Comparison of ENCODE assay signal across 20 mouse cellular contexts in genomic region chr3:22073916-22074315, GRCm38 (mm10). TPM values are rescaled to one million over a fixed set of nuclear protein-coding genes. Genes with fewer than 3 reads are reported as not detected.
A peak's percentile ranks its signal among the peaks of the same experiment; 100 is the strongest.
DNase-seq lines count a peak whose midpoint lies in the region; ATAC-seq lines count a peak whose summit lies in the region.
"Had no signal": no experiment of that assay in that cellular context is flagged by ENCODE, and none has a peak within 500 bp of the region (broad histone marks: within the 10 kb centered on the region; RNA-seq: fewer than 3 reads in every experiment).

No protein-coding gene starts in this region.

- no peak overlapping the region for H3K4me3 ChIP-seq in hindbrain, embryonic 14.5 days (replicated peaks; ENCODE audit: low read length)
- no peak overlapping the region for H3K4me3 ChIP-seq in hindbrain, embryonic 10.5 days
- no peak overlapping the region for H3K4me3 ChIP-seq in midbrain, embryonic 15.5 days
- no peak overlapping the region for H3K4me3 ChIP-seq in midbrain, embryonic 10.5 days
- H3K4me3 ChIP-seq in neural tube, embryonic 15.5 days (replicated peaks) = no peak overlapping the region
- H3K4me3 ChIP-seq: intestine, embryonic 15.5 days had no signal

- H3K27ac ChIP-seq in hindbrain, embryonic 14.5 days = no peak overlapping the region
- H3K27ac ChIP-seq in hindbrain, embryonic 10.5 days = no peak overlapping the region
- no peak overlapping the region for H3K27ac ChIP-seq in midbrain, embryonic 15.5 days
- no peak overlapping the region for H3K27ac ChIP-seq in midbrain, embryonic 10.5 days (replicated peaks)
- H3K27ac ChIP-seq in neural tube, embryonic 15.5 days (replicated peaks) = no peak overlapping the region
- H3K27ac ChIP-seq: forebrain, embryonic 12.5 days; intestine, embryonic 15.5 days; macrophage had no signal

- H3K9ac ChIP-seq in hindbrain, embryonic 14.5 days = no peak overlapping the region
- no peak overlapping the region for H3K9ac ChIP-seq in midbrain, embryonic 15.5 days
- no peak overlapping the region for H3K9ac ChIP-seq in neural tube, embryonic 15.5 days (replicated peaks)
- H3K9ac ChIP-seq: forebrain, embryonic 12.5 days; intestine, embryonic 15.5 days; lung, embryonic 15.5 days had no signal

- peak overlapping the region; percentile 77 for H3K4me2 ChIP-seq in hindbrain, embryonic 14.5 days (replicated peaks)
- H3K4me2 ChIP-seq in midbrain, embryonic 15.5 days = 0 out of 2 replicates have a peak overlapping the region, but pooled peaks have one; percentile 65
- peak overlapping the region; percentile 74 for H3K4me2 ChIP-seq in neural tube, embryonic 15.5 days

- no peaks in the 10 kb centered on the region for H3K27me3 ChIP-seq in hindbrain, embryonic 14.5 days (ENCODE audit: control insufficient read depth, insufficient read depth, low read length)
- H3K27me3 ChIP-seq in hindbrain, embryonic 10.5 days (ENCODE audit: insufficient read depth, poor library complexity, severe bottlenecking) = no peaks in the 10 kb centered on the region
- no peaks in the 10 kb centered on the region for H3K27me3 ChIP-seq in midbrain, embryonic 15.5 days (replicated peaks)
- H3K27me3 ChIP-seq in midbrain, embryonic 10.5 days (ENCODE audit: low read depth, poor library complexity, severe bottlenecking) = no peaks in the 10 kb centered on the region
- H3K27me3 ChIP-seq in neural tube, embryonic 15.5 days (replicated peaks) = no peaks in the 10 kb centered on the region
- H3K27me3 ChIP-seq: forebrain, embryonic 12.5 days; intestine, embryonic 15.5 days; lung, embryonic 15.5 days had no signal

- peaks cover 38% of the 10 kb centered on the region for H3K4me1 ChIP-seq in hindbrain, embryonic 14.5 days (replicated peaks; ENCODE audit: control insufficient read depth, insufficient read depth, low read length)
- H3K4me1 ChIP-seq in hindbrain, embryonic 10.5 days (replicated peaks) = peaks cover 24% of the 10 kb centered on the region
- peaks cover 28% of the 10 kb centered on the region for H3K4me1 ChIP-seq in midbrain, embryonic 15.5 days
- peaks cover 23% of the 10 kb centered on the region for H3K4me1 ChIP-seq in midbrain, embryonic 10.5 days
- H3K4me1 ChIP-seq in neural tube, embryonic 15.5 days = peaks cover 27% of the 10 kb centered on the region

- 67% methylated on average over 1 of the region's 1 CpGs for WGBS in hindbrain, embryonic 14.5 days
- 76% methylated on average over 1 of the region's 1 CpGs for WGBS in hindbrain, embryonic 10.5 days
- 79% methylated on average over 1 of the region's 1 CpGs for WGBS in midbrain, embryonic 15.5 days
- 78% methylated on average over 1 of the region's 1 CpGs for WGBS in midbrain, embryonic 10.5 days
- WGBS in neural tube, embryonic 15.5 days = 47% methylated on average over 1 of the region's 1 CpGs

- DNase-seq in cerebellum, adult 9-10 months = peak; percentile 13
- DNase-seq in hindbrain, embryonic 14.5 days (ENCODE audit: low spot score) = no peak
- no peak for DNase-seq in hindbrain, embryonic 10.5 days (ENCODE audit: low spot score)
- no peak for DNase-seq in midbrain, embryonic 10.5 days (ENCODE audit: low spot score)
- DNase-seq in frontal cortex, postnatal 10 days (ENCODE audit: low spot score in 2 of 2) = no peak
- DNase-seq: cerebellum, adult 9-11 months; gastrocnemius, postnatal 10 days; heart, adult 18-20 months; heart, postnatal 36 days; kidney, postnatal 36 days; right cerebral cortex, adult 18-20 months; thymus, postnatal 14 days had no signal

- no peaks in the 10 kb centered on the region for H3K36me3 ChIP-seq in hindbrain, embryonic 14.5 days (replicated peaks; ENCODE audit: control insufficient read depth, insufficient read depth)
- H3K36me3 ChIP-seq in hindbrain, embryonic 10.5 days = no peaks in the 10 kb centered on the region
- H3K36me3 ChIP-seq in midbrain, embryonic 15.5 days (replicated peaks) = no peaks in the 10 kb centered on the region
- H3K36me3 ChIP-seq in midbrain, embryonic 10.5 days = no peaks in the 10 kb centered on the region; the same call in 1 of the 2 replicates
- no peaks in the 10 kb centered on the region for H3K36me3 ChIP-seq in neural tube, embryonic 15.5 days
- H3K36me3 ChIP-seq: forebrain, embryonic 12.5 days; intestine, embryonic 15.5 days; lung, embryonic 15.5 days had no signal

- ATAC-seq in cerebellum, adult (ENCODE audit: insufficient number of reproducible peaks, low FRiP score, low TSS enrichment) = no peak
- no peak for ATAC-seq in hindbrain, embryonic 14.5 days (ENCODE audit: low FRiP score)
- ATAC-seq in midbrain, embryonic 15.5 days (replicated peaks) = no peak
- no peak for ATAC-seq in neural tube, embryonic 15.5 days (ENCODE audit: low FRiP score)
- ATAC-seq: intestine, embryonic 15.5 days; midbrain, embryonic 16.5 days had no signal

- H3K9me3 ChIP-seq in hindbrain, embryonic 14.5 days (ENCODE audit: control insufficient read depth, low read length) = no peaks in the 10 kb centered on the region
- H3K9me3 ChIP-seq in hindbrain, embryonic 10.5 days = no peaks in the 10 kb centered on the region
- no peaks in the 10 kb centered on the region for H3K9me3 ChIP-seq in midbrain, embryonic 15.5 days
- H3K9me3 ChIP-seq in midbrain, embryonic 10.5 days (replicated peaks) = no peaks in the 10 kb centered on the region
- no peaks in the 10 kb centered on the region for H3K9me3 ChIP-seq in neural tube, embryonic 15.5 days (replicated peaks)
- H3K9me3 ChIP-seq: forebrain, embryonic 12.5 days; intestine, embryonic 15.5 days; lung, embryonic 15.5 days had no signal

RNA-seq across cellular contexts. Expression of gene Tbl1xr1, which starts 2.5 kb away (rescaled TPM):
- polyA plus RNA-seq in hindbrain, embryonic 14.5 days (2014; fragmentation: Nextera tagmentation; extraction: Ambion mirVana) = 23.1 and 23.9 TPM in 2 replicates
- polyA plus RNA-seq in hindbrain, embryonic 10.5 days (2016; fragmentation: Nextera tagmentation; extraction: Ambion mirVana) = 19.7 and 26.5 TPM in 2 replicates
- 16.1 and 16.2 TPM in 2 replicates for polyA plus RNA-seq in midbrain, embryonic 15.5 days (2015; fragmentation: Nextera tagmentation; extraction: Ambion mirVana)
- polyA plus RNA-seq in midbrain, embryonic 10.5 days (2016; fragmentation: Nextera tagmentation; extraction: Ambion mirVana) = 20.7 and 22.4 TPM in 2 replicates
- polyA plus RNA-seq in neural tube, embryonic 15.5 days (2015; fragmentation: Nextera tagmentation; extraction: Ambion mirVana) = 16.1 and 18.3 TPM in 2 replicates
